Mouse (Mus musculus): ENCODE measurements around the gene Tmem247.

GRCm38 (mm10) chr17:86917048-86917447 lies at the start of gene Tmem247:
- TF ChIP-seq POLR2A (IDR thresholded peaks at IDR 0.05; ENCODE audit: borderline replicate concordance, extremely low read depth, insufficient read depth, insufficient read length, poor library complexity, severe bottlenecking) = no peak
- no peak for TF ChIP-seq CTCF (IDR thresholded peaks at IDR 0.05; ENCODE audit: borderline replicate concordance, extremely low read depth, insufficient read depth, insufficient read length)

Data from brain, embryonic 14.5 days (tissue).